Mouse (Mus musculus): Measurements from ENCODE around the gene Spink4.

GRCm38 (mm10) chr4:40976651-40977050, 56.8 kb downstream of the Spink4 start:
- TF ChIP-seq CTCF (IDR thresholded peaks at IDR 0.05; ENCODE audit: insufficient read depth, low read length), result no peak
- TF ChIP-seq POLR2A (IDR thresholded peaks at IDR 0.05; ENCODE audit: borderline replicate concordance, extremely low read depth, low read depth, low read length), result no peak

All from lung, adult 2 months (tissue).